ENCODE assay signal across 8 mouse cellular contexts in genomic region chr5:137746851-137747325, GRCm38 (mm10). TPM values are rescaled to one million over a fixed set of nuclear protein-coding genes. Genes with fewer than 3 reads are reported as not detected.
DNase-seq lines count a peak whose midpoint lies in the region; ATAC-seq and TF ChIP-seq lines count a peak whose summit lies in the region.

No protein-coding gene starts in this region.

- no peak for ATAC-seq in erythroblast, adult 5-6 weeks (replicated peaks; ENCODE audit: low FRiP score, poor library complexity, severe bottlenecking)
- no peak for ATAC-seq in forebrain, embryonic 13.5 days
- ATAC-seq in midbrain, embryonic 16.5 days: 0 out of 2 replicates have a peak, but pooled peaks have one; percentile 7

- H3K4me1 ChIP-seq in erythroblast, embryonic 14.5 days (ENCODE audit: control insufficient read depth): peaks cover 76% of the 10 kb centered on the region
- H3K4me1 ChIP-seq in E14TG2a.4 (replicated peaks; ENCODE audit: low read depth, low read length): peaks cover 82% of the 10 kb centered on the region
- peaks cover 41% of the 10 kb centered on the region for H3K4me1 ChIP-seq in forebrain, embryonic 13.5 days
- H3K4me1 ChIP-seq in midbrain, embryonic 16.5 days (ENCODE audit: control insufficient read depth, insufficient read depth, low read length): peaks cover 33% of the 10 kb centered on the region

- H3K9ac ChIP-seq in forebrain, embryonic 13.5 days: peak overlapping the region; percentile 84
- peak overlapping the region; percentile 82 for H3K9ac ChIP-seq in midbrain, embryonic 16.5 days (ENCODE audit: low read depth, low read length)

- H3K9me3 ChIP-seq in erythroblast, embryonic 14.5 days (ENCODE audit: control insufficient read depth, low read length): no peaks in the 10 kb centered on the region
- H3K9me3 ChIP-seq in E14TG2a.4 (ENCODE audit: low read length): no peaks in the 10 kb centered on the region
- H3K9me3 ChIP-seq in forebrain, embryonic 13.5 days (replicated peaks): no peaks in the 10 kb centered on the region
- H3K9me3 ChIP-seq in midbrain, embryonic 16.5 days (replicated peaks; ENCODE audit: control insufficient read depth, low read length, poor library complexity, severe bottlenecking): no peaks in the 10 kb centered on the region

- H3K4me3 ChIP-seq in erythroblast, embryonic 14.5 days (replicated peaks): peak overlapping the region; percentile 84
- peak overlapping the region; percentile 81 for H3K4me3 ChIP-seq in E14TG2a.4 (replicated peaks; ENCODE audit: low read length)
- H3K4me3 ChIP-seq in forebrain, embryonic 13.5 days: peak overlapping the region; percentile 69
- H3K4me3 ChIP-seq in midbrain, embryonic 16.5 days (ENCODE audit: low read depth, low read length): peak overlapping the region; percentile 64

- no peak for TF ChIP-seq CTCF in E14TG2a.4 (conservative IDR thresholded peaks at IDR 0.05; ENCODE audit: low read length)

- WGBS in forebrain, embryonic 13.5 days: 1% methylated on average over 16 of the region's 16 CpGs
- WGBS in midbrain, embryonic 16.5 days: 1% methylated on average over 16 of the region's 16 CpGs

- peak; percentile 55 to 64 for DNase-seq in kidney, postnatal 4 days
- DNase-seq in layer of hippocampus, postnatal 25 days (ENCODE audit: extremely low spot score in 1 of 2, low spot score in 1 of 2): no peak
- no peak for DNase-seq in urinary bladder, postnatal 10 days (ENCODE audit: low spot score)

- H3K27me3 ChIP-seq in erythroblast, embryonic 14.5 days (ENCODE audit: control insufficient read depth): peaks cover 2% of the 10 kb centered on the region; the same call in 1 of the 2 replicates
- H3K27me3 ChIP-seq in E14TG2a.4 (ENCODE audit: insufficient read depth, low read length): peaks cover 3% of the 10 kb centered on the region; the same call in 1 of the 2 replicates
- H3K27me3 ChIP-seq in forebrain, embryonic 13.5 days: no peaks in the 10 kb centered on the region
- H3K27me3 ChIP-seq in midbrain, embryonic 16.5 days (ENCODE audit: control insufficient read depth, insufficient read depth, low read depth, low read length): no peaks in the 10 kb centered on the region

- H3K36me3 ChIP-seq in erythroblast, embryonic 14.5 days (ENCODE audit: control insufficient read depth): peaks cover 41% of the 10 kb centered on the region
- peaks cover 9% of the 10 kb centered on the region for H3K36me3 ChIP-seq in E14TG2a.4 (ENCODE audit: insufficient read depth, low read length)
- H3K36me3 ChIP-seq in forebrain, embryonic 13.5 days (ENCODE audit: poor library complexity, severe bottlenecking): peaks cover 19% of the 10 kb centered on the region
- no peaks in the 10 kb centered on the region for H3K36me3 ChIP-seq in midbrain, embryonic 16.5 days (ENCODE audit: control insufficient read depth, insufficient read depth, low read length)

- peak overlapping the region; percentile 94 for H3K27ac ChIP-seq in forebrain, embryonic 13.5 days
- peak overlapping the region; percentile 87 for H3K27ac ChIP-seq in midbrain, embryonic 16.5 days (ENCODE audit: low read length)

- peak overlapping the region; percentile 99 for H3K4me2 ChIP-seq in forebrain, embryonic 13.5 days
- peak overlapping the region; percentile 96 for H3K4me2 ChIP-seq in midbrain, embryonic 16.5 days (ENCODE audit: low read length)

RNA-seq across cellular contexts. Expression of gene Tsc22d4, which starts 1.4 kb away (rescaled TPM):
- 53.9 and 58.8 TPM in 2 replicates for polyA plus RNA-seq in erythroblast, embryonic 14.5 days (2012)
- 24.5 and 44.6 TPM in 2 replicates for total RNA-seq in erythroblast, adult 5-6 weeks (2015; ENCODE audit: low replicate concordance)
- total RNA-seq in erythroblast, adult 5-6 weeks (2017; ENCODE audit: low replicate concordance): 69.5 and 76.3 TPM in 2 replicates
- 64.3 and 71.0 TPM in 2 replicates for polyA plus RNA-seq in forebrain, embryonic 13.5 days (2015; fragmentation: Nextera tagmentation; extraction: Ambion mirVana)
- 55.4 and 74.1 TPM in 2 replicates for polyA plus RNA-seq in midbrain, embryonic 16.5 days (2015; fragmentation: Nextera tagmentation; extraction: Ambion mirVana)
- 100 to 1,000 TPM; 203 to 214 TPM for total RNA-seq in layer of hippocampus, postnatal 25 days (2021)

RNA-seq across cellular contexts. Expression of gene Nyap1, which starts 5.5 kb away (rescaled TPM):
- 0.97 and 1.2 TPM in 2 replicates for polyA plus RNA-seq in erythroblast, embryonic 14.5 days (2012)
- total RNA-seq in erythroblast, adult 5-6 weeks (2015; ENCODE audit: low replicate concordance): 0.38 TPM in 1 of 2 replicates, not detected in the other
- total RNA-seq in erythroblast, adult 5-6 weeks (2017; ENCODE audit: low replicate concordance): 0.84 and 1.4 TPM in 2 replicates
- 25.0 and 26.5 TPM in 2 replicates for polyA plus RNA-seq in forebrain, embryonic 13.5 days (2015; fragmentation: Nextera tagmentation; extraction: Ambion mirVana)
- polyA plus RNA-seq in midbrain, embryonic 16.5 days (2015; fragmentation: Nextera tagmentation; extraction: Ambion mirVana): 67.2 and 67.5 TPM in 2 replicates
- total RNA-seq in layer of hippocampus, postnatal 25 days (2021): 10 to 100 TPM; 63.9 to 65.5 TPM

RNA-seq across cellular contexts. Expression of gene Ppp1r35, which starts 31.8 kb away (rescaled TPM):
- polyA plus RNA-seq in erythroblast, embryonic 14.5 days (2012): 16.1 TPM in 2 replicates
- total RNA-seq in erythroblast, adult 5-6 weeks (2015; ENCODE audit: low replicate concordance): 6.5 and 24.2 TPM in 2 replicates
- total RNA-seq in erythroblast, adult 5-6 weeks (2017; ENCODE audit: low replicate concordance): 6.4 and 12.0 TPM in 2 replicates
- 38.3 and 45.0 TPM in 2 replicates for polyA plus RNA-seq in forebrain, embryonic 13.5 days (2015; fragmentation: Nextera tagmentation; extraction: Ambion mirVana)
- polyA plus RNA-seq in midbrain, embryonic 16.5 days (2015; fragmentation: Nextera tagmentation; extraction: Ambion mirVana): 33.5 and 36.6 TPM in 2 replicates
- total RNA-seq in layer of hippocampus, postnatal 25 days (2021): 10 to 100 TPM; 24.7 to 26.2 TPM

RNA-seq across cellular contexts. Expression of gene Mepce, which starts 40.6 kb away (rescaled TPM):
- 17.1 and 18.2 TPM in 2 replicates for polyA plus RNA-seq in erythroblast, embryonic 14.5 days (2012)
- 7.7 and 11.7 TPM in 2 replicates for total RNA-seq in erythroblast, adult 5-6 weeks (2015; ENCODE audit: low replicate concordance)
- total RNA-seq in erythroblast, adult 5-6 weeks (2017; ENCODE audit: low replicate concordance): 4.8 and 14.4 TPM in 2 replicates
- polyA plus RNA-seq in forebrain, embryonic 13.5 days (2015; fragmentation: Nextera tagmentation; extraction: Ambion mirVana): 10.3 and 12.3 TPM in 2 replicates
- 10.4 and 11.6 TPM in 2 replicates for polyA plus RNA-seq in midbrain, embryonic 16.5 days (2015; fragmentation: Nextera tagmentation; extraction: Ambion mirVana)
- 10 to 100 TPM; 40.1 to 42.8 TPM for total RNA-seq in layer of hippocampus, postnatal 25 days (2021)

RNA-seq across cellular contexts. Expression of gene Zcwpw1, which starts 40.7 kb away (rescaled TPM):
- polyA plus RNA-seq in erythroblast, embryonic 14.5 days (2012): 0.04 and 0.05 TPM in 2 replicates
- 1.7 and 9.2 TPM in 2 replicates for total RNA-seq in erythroblast, adult 5-6 weeks (2015; ENCODE audit: low replicate concordance)
- 5.5 and 6.1 TPM in 2 replicates for total RNA-seq in erythroblast, adult 5-6 weeks (2017; ENCODE audit: low replicate concordance)
- 12.7 and 15.4 TPM in 2 replicates for polyA plus RNA-seq in forebrain, embryonic 13.5 days (2015; fragmentation: Nextera tagmentation; extraction: Ambion mirVana)
- polyA plus RNA-seq in midbrain, embryonic 16.5 days (2015; fragmentation: Nextera tagmentation; extraction: Ambion mirVana): 11.6 and 13.1 TPM in 2 replicates
- 1 to 10 TPM; 6.1 to 6.2 TPM for total RNA-seq in layer of hippocampus, postnatal 25 days (2021)

Comparison
In these comparisons a context has a peak if more than half of its experiments do, and no peak if none do; other contexts are left out.
1. DNase-seq: peak in kidney, postnatal 4 days (2 of 2); none in layer of hippocampus, postnatal 25 days (0 of 2) and urinary bladder, postnatal 10 days (single experiment).
2. RNA of gene Nyap1, which starts 5.5 kb away (polyA plus RNA-seq): 67.2 to 67.5 TPM in midbrain, embryonic 16.5 days and 25.0 to 26.5 TPM in forebrain, embryonic 13.5 days; 0.97 to 1.2 TPM in erythroblast, embryonic 14.5 days; every median in the first group is over 10 times any median in the second.
3. Peak in every context shown above with its lines, with median percentiles within 50 percentile points of each other: H3K4me3 ChIP-seq.